Mouse (Mus musculus): ENCODE measurements around the gene Ahnak2.

DNA sequence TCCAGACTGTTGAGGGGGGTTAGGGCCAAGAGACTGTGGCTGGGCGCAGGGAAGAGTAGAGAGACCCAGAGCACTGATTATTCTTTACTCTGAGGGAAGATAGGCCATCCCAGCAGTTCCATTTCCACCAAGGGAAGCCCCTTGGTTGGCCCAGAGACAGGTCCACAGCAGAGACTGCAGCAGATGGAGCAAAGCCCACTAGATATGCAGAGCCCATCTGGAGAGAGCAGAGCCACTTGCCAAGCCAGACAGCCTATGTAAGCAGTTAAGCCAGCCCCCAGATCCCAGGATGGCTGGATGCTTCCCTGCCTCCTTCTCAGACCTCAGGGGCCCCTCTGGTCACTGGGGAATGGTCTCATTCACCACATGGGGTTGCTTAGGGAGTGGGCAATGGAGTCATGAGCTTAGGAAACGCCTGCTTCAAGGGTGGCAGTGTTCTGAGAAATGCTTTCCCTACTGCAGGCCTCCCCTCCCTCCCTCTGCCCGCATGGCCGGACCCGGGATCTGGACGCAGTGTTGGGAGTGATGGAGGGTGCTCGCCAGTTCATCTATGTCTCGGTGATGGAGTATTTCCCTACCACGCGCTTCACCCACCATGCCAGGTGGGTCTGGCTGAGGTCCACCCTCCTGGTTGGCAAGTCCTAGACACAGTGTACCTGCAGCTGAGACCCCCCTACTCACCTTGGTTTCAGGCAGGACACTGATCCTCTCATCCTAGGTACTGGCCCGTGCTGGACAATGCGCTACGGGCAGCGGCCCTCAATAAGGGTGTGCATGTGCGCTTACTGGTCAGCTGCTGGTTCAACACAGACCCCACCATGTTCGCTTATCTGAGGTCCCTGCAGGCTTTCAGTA is 35.2 kb downstream of the Ahnak2 start:
- TF ChIP-seq CTCF (IDR thresholded peaks at IDR 0.05; ENCODE audit: low read depth, low read length) (no peak), POLR2A (IDR thresholded peaks at IDR 0.05; ENCODE audit: extremely low read depth, insufficient read depth, low read length) (no peak)

Measured in liver, adult 2 months (tissue).